Mouse (Mus musculus) embryonic facial prominence, embryonic 10.5 days (tissue): ENCODE data around the gene Zmym5. TPM values are rescaled to one million over a fixed set of nuclear protein-coding genes. Genes with fewer than 3 reads are reported as not detected.
"Not testable (repeated sequence)": the region's sequence is repeated elsewhere in the genome, so short reads cannot be mapped to it uniquely, and the experiment has no call there.

ENCODE experiments used
- DNase-seq: peaks from one replicate; pipeline ENCODE4 v3.0.0-alpha.2; 2017; ENCODE audit warnings: low spot score
- H3K27ac ChIP-seq: fragments of 300-500 bp; sonication (generic); replicated peaks from 2 replicates; pipeline ENCODE4 v1.5.1; 2016; ENCODE audit warnings: mild to moderate bottlenecking
- H3K27me3 ChIP-seq: fragments of 300-500 bp; sonication (generic); replicated peaks from 2 replicates; pipeline ENCODE4 v1.6.1; 2016; ENCODE audit warnings: low read depth, mild to moderate bottlenecking; ENCODE audit not compliant: poor library complexity, severe bottlenecking
- H3K36me3 ChIP-seq: fragments of 300-500 bp; sonication (generic); replicated peaks from 2 replicates; pipeline ENCODE4 v1.6.1; 2016; ENCODE audit warnings: mild to moderate bottlenecking, moderate library complexity
- H3K4me1 ChIP-seq: fragments of 300-500 bp; sonication (generic); 2 replicates; pipeline ENCODE4 v1.6.1; 2016
- H3K4me3 ChIP-seq: fragments of 300-500 bp; sonication (generic); 2 replicates; pipeline ENCODE4 v1.5.1; 2016; ENCODE audit warnings: mild to moderate bottlenecking, moderate library complexity
- H3K9me3 ChIP-seq: fragments of 300-500 bp; sonication (generic); 2 replicates; pipeline ENCODE4 v1.6.1; 2016; ENCODE audit warnings: mild to moderate bottlenecking
- whole genome bisulfite sequencing: fragments of 180-500 bp; shearing (Covaris S2); methylation state at CpG from one replicate; pipeline ENCODE4 v1.1.7; 2016; 5-methylcytosine and 5-hydroxymethylcytosine counted together
- polyA plus RNA-seq: library from polyadenylated mRNA; unstranded; fragments of >200 nt; fragmentation: Nextera tagmentation; extraction: Ambion mirVana; gene quantifications from 2 replicates; pipeline ENCODE4 v1.2.1, GENCODE M21; 2016

Zmym5 gene
- 22.2 and 26.5 TPM in 2 replicates for polyA plus RNA-seq

DNA sequence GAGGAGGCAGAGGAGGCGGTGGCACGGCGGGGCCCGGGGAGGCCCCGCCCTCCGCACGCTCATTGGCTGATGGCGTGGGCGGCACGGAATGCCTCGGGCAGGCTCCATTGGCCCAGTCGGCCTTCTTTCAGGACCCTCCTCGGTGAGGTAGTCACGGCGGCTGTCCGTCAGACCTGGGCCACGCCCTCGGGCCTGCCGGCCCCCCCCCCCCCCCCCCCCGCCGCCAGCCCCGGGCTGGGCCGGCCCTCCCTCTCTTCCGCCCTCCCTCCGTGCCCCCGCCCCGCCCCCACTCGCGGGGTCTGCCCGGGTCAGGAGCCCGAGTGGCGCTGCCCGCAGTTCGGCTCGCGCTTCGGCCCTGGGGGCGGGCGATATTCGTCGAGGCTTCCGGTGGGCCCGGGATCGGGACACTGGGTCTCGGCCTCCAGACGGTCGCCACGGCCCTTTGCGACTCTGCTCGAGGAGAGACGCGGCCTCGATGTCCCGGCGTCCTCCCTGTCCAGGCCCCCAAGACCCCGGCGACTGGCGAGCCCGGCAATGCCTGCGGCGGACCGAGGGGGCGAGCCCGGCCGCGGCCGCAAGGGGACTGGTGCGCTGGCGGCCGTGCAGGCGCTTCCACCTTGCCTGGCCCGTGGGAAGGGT lies at the start of gene Zmym5:
Zmym5 (minus strand) TSS at position 16 of the 639 bp plus-strand sequence.
- H3K27ac ChIP-seq, result peak within 1 kb of the TSS; percentile 95
- peak within 1 kb of the TSS; percentile 80 for H3K4me3 ChIP-seq
- DNase-seq, result peak; percentile 96
- WGBS, result 1% methylated on average over 51 of the region's 72 CpGs
- H3K36me3 ChIP-seq, result peaks cover 21% of the 10 kb centered on the region
- H3K4me1 ChIP-seq, result peaks cover 19% of the 10 kb centered on the region
- not testable (repeated sequence) for H3K9me3 ChIP-seq, H3K27me3 ChIP-seq

DNA sequence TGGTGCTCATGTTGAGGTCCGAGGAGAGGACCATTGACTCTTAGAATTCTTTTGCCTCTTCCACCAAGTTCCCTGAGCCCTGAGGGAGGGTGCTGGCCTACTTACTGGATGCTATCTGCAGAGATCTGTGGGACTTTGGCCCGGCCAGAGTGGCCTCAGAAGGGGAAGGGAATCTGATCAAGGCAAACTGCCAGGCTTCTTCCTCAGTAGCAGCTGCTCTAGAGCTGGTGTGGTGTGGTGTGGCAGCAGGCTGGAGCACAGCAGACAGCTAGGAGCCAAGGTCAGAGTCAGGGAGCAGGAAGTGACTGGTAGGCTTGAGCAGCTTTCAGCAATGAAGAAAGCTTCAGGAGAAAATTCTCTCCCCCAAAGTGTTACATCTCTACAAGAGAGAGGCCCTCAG lies 38.2 kb upstream of the Zmym5 start:
- Histone ChIP-seq H3K36me3 (no peaks in the 10 kb centered on the region), H3K27ac (no peak overlapping the region), H3K9me3 (peaks cover 18% of the 10 kb centered on the region), H3K27me3 (no peaks in the 10 kb centered on the region), H3K4me3 (no peak overlapping the region), H3K4me1 (peaks cover 1% of the 10 kb centered on the region; the same call in 1 of the 2 replicates)
- WGBS, result 76% methylated on average over 2 of the region's 2 CpGs
- DNase-seq, result no peak

DNA sequence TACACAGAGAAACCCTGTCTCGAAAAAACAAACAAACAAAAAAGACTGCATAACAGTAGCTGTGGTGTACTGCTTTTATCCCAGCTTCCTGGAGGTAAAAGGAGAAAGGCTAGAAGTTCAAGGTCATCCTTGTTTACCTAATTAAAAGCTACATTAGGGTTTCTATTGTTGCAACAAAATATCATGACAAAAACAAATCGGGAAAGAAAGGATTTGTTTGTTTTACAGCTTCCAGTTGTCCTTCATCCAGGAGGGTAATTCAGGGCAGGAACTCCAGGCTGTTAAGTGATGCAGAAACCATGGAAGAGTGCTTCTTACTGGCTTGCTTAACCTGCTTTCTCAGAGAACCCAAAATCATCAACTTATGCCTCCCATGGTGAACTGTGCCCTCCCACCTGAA lies 36.8 kb upstream of the Zmym5 start:
- Histone ChIP-seq H3K27me3 (no peaks in the 10 kb centered on the region), H3K4me1 (peaks cover 9% of the 10 kb centered on the region), H3K27ac (no peak overlapping the region), H3K4me3 (no peak overlapping the region), H3K9me3 (peaks cover 5% of the 10 kb centered on the region), H3K36me3 (no peaks in the 10 kb centered on the region)
- 73% methylated on average over 2 of the region's 2 CpGs for WGBS
- no peak for DNase-seq

DNA sequence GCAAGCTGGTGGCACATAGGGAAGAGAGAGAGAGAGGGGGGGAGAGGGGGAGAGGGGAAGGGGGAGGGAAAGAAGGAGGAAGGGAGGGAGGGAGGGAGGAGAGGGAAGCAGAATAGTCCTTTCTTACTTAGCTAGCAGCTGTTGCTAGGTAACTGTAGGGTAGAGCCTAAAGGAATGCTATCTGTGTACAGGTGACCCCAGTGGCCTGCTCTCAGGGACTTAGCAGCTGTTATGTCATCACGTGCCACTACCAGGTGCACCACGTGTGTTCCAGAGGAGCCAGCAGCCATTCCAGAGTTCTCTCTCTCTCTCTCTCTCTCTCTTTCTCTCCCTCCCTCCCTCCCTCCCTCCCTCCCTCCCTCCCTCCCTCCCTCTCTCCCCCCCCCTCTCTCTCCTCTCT lies 33.0 kb upstream of the Zmym5 start:
- no peak overlapping the region for H3K27ac ChIP-seq
- H3K27me3 ChIP-seq, result no peaks in the 10 kb centered on the region
- peak; percentile 8 for DNase-seq
- H3K9me3 ChIP-seq, result no peaks in the 10 kb centered on the region
- 31% methylated on average over 2 of the region's 2 CpGs for WGBS
- no peaks in the 10 kb centered on the region for H3K36me3 ChIP-seq
- H3K4me3 ChIP-seq, result no peak overlapping the region
- peaks cover 9% of the 10 kb centered on the region for H3K4me1 ChIP-seq

DNA sequence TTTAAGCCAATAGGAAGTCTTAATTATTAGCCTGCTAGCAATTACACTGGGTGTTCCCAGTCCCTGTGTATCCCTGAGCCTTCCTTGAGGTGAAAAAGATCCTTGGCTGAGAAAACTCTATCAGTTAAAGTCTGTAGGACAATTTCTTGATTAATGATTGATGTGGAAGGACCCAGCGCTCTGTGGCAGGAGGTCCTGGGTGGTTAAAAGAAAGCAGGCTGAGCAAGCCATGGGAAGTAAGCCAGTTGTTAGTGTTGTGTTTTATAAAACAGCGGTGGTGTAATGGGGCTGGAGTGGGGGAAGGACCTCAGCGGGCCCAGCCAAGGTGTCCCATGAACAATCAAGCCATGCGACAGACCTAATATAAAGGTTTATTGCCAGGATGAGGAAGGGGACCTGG lies 32.5 kb upstream of the Zmym5 start:
- 66% methylated on average over 4 of the region's 4 CpGs for WGBS
- no peaks in the 10 kb centered on the region for H3K27me3 ChIP-seq
- H3K27ac ChIP-seq, result no peak overlapping the region
- no peak for DNase-seq
- H3K4me3 ChIP-seq, result no peak overlapping the region
- H3K4me1 ChIP-seq, result peaks cover 9% of the 10 kb centered on the region
- no peaks in the 10 kb centered on the region for H3K9me3 ChIP-seq
- no peaks in the 10 kb centered on the region for H3K36me3 ChIP-seq

DNA sequence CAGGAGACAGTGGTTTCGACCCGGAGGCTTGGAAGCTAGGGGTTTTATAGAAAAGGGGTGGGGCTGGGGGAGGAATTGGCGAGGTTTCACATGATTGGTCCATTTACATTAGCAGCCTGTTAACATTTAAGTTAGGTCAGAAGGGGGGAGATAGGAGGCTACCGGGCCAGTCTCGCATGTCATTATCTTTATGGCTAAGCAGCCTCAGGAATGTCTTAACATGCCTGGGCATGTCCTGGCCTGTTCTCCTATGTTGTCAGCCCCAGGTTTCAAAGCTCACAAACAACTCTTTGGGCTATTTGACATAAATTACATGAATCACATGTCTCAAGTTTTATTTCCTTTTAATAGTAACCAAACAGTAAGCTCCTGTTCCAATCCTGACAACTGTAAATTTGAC lies 23.1 kb upstream of the Zmym5 start:
- not testable (repeated sequence) for H3K36me3 ChIP-seq, H3K4me3 ChIP-seq, H3K27ac ChIP-seq, H3K4me1 ChIP-seq, H3K27me3 ChIP-seq, H3K9me3 ChIP-seq, DNase-seq
- 85% methylated on average over 5 of the region's 5 CpGs for WGBS

DNA sequence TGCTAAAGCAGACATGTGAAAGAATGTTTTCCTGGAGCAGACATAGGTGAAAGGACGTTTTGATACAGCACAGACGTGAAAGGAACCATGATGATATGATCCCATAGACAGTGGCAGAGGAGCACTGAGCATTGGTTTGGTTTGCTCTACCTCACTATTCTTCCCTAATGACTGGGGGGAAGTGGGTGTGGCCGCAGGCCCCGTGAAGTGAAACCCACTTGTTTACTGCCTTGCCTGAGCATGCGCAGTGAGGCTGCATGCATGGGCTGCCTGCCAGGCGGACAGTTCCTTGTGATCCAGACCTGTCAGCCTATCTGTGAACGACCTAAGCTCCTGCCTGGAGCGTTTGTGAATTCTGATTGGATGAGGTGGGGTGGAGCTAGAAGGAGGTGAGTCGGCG lies 21.7 kb upstream of the Zmym5 start:
- WGBS, result 76% methylated on average over 10 of the region's 10 CpGs

DNA sequence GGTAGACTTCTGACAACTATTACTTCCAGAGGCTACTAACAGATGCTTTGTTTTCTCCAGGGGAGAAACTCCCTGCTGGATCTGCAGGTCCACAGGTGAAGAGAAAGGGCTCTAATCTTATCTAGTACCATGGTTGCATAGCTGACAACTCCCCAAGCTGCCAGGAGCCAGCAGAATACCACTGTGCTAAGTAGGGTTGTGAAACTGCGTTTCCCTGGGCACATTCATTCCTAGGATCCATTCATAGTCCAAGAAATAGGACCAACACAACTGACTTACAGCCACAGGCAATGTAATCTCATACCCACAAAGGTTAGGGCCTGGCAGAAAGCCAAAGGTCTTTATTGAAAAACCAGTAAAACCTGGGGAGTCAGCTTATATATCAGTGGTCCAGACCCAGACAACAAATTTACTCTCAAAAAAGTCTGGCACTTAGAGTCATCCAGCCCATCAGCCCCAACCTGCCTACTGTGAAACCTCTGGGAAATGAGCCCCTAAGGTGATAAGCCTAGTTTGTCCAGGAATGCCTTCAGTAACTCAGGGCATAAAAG lies 21.1 kb upstream of the Zmym5 start:
- H3K9me3 ChIP-seq, result 0 out of 2 replicates have a peak, but pooled peaks cover 3% of the 10 kb centered on the region
- no peak for DNase-seq
- no peak overlapping the region for H3K27ac ChIP-seq
- no peak overlapping the region for H3K4me3 ChIP-seq
- no peaks in the 10 kb centered on the region for H3K36me3 ChIP-seq
- H3K4me1 ChIP-seq, result no peaks in the 10 kb centered on the region
- 72% methylated on average over 1 of the region's 1 CpGs for WGBS
- no peaks in the 10 kb centered on the region for H3K27me3 ChIP-seq

More for the DNA sequence above, 21.7 kb upstream of the Zmym5 start:
- H3K27me3 ChIP-seq, H3K36me3 ChIP-seq, H3K4me3 ChIP-seq, H3K4me1 ChIP-seq, DNase-seq, H3K27ac ChIP-seq, H3K9me3 ChIP-seq: not testable (repeated sequence)

DNA sequence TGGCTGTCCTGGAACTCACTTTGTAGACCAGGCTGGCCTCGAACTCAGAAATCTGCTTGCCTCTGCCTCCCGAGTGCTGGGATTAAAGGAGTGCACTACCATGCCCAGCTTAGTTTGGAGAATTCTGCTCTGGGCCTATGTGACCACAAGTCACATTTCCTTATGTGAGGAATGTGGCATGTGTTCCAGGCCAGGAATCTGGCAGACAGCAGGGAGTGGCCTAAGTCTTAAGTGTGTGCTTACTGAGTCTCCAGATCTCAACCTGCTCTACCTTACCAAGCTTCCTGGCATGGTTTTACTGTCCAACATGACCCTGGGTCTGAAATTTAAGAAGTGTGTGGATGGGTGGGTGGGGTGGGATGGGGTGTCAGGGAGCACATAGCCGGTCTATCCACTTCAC lies 20.6 kb upstream of the Zmym5 start:
- Histone ChIP-seq H3K27me3 (no peaks in the 10 kb centered on the region), H3K27ac (no peak overlapping the region), H3K9me3 (0 out of 2 replicates have a peak, but pooled peaks cover 3% of the 10 kb centered on the region), H3K36me3 (no peaks in the 10 kb centered on the region), H3K4me1 (no peaks in the 10 kb centered on the region), H3K4me3 (no peak overlapping the region)
- WGBS, result 87% methylated on average over 3 of the region's 3 CpGs
- DNase-seq, result no peak

DNA sequence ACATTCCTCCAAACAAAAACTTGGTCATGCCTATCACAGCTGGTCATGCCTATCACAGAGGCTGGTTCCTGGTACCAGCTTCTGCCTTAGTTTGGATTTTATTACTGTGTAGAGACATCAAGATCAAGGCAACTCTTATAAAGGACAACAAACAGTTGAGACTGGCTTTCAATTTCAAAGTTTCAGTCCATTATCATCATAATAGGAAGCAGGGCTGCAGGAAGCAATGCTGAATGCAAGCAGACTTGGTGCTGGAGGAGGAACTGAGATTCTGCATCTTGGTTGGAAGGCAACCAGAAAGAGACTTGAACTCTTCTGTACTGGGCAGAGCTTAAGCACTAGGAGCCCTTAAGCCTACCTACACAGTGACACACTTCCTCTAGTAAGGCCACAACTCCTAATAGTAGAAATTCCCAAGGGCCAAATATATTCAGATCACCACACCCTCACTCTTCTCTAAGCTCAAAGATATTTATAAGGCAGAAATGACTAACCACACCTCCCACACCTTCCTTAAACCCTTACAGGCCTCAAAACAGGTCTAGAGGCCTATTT lies 19.1 kb upstream of the Zmym5 start:
- no peaks in the 10 kb centered on the region for H3K27me3 ChIP-seq

DNA sequence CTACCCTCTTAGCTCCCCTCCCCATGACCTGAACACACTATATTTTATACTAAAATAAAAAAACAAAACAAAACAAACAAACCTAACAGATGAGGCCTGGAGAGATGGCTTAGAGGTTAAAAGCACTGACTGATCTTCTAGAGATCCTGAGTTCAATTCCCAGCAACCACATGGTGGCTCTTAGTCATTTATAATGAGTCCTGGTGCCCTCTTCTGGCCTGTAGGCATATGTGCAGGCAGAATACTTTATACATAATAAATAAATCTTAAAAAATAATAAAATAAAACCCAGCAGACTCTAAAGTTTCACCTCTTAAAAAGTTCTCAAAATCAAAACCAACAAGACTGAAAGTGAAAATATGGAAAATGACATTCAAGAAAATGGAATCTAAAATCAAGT lies 13.0 kb upstream of the Zmym5 start:
- Histone ChIP-seq H3K27me3 (no peaks in the 10 kb centered on the region), H3K27ac (no peak overlapping the region), H3K36me3 (no peaks in the 10 kb centered on the region), H3K4me3 (no peak overlapping the region), H3K9me3 (no peaks in the 10 kb centered on the region), H3K4me1 (no peaks in the 10 kb centered on the region)
- DNase-seq, result no peak

More for the DNA sequence above, 19.1 kb upstream of the Zmym5 start:
- Histone ChIP-seq H3K9me3 (0 out of 2 replicates have a peak, but pooled peaks cover 3% of the 10 kb centered on the region), H3K4me1 (no peaks in the 10 kb centered on the region), H3K36me3 (no peaks in the 10 kb centered on the region), H3K4me3 (no peak overlapping the region), H3K27ac (no peak overlapping the region)
- DNase-seq, result no peak

DNA sequence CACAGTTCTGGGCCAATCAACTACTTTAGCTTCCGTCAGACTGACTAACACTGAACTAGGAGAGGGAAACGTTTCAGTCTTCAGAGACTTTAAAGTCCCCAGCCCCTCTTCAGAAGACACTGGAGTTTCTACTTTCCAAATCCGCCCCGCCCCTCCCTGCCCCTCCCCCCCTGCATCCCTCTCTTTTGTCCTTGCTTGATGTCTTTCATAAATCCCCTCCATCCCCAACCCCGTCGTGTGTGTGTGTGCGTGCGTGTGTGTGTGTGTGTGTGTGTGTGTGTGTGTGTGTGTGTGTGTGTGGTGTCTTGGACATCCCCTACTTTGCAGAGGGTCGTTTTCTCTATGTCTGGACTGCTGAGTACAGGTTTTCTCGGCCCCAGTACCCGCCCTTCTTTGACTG lies 6.1 kb upstream of the Zmym5 start:
- peak overlapping the region; percentile 41 for H3K4me3 ChIP-seq
- H3K36me3 ChIP-seq, result no peaks in the 10 kb centered on the region
- peak; percentile 50 for DNase-seq
- H3K4me1 ChIP-seq, result peaks cover 16% of the 10 kb centered on the region
- peak overlapping the region; percentile 59; the same call in 1 of the 2 replicates for H3K27ac ChIP-seq
- no peaks in the 10 kb centered on the region; the same call in 1 of the 2 replicates for H3K27me3 ChIP-seq
- H3K9me3 ChIP-seq, result no peaks in the 10 kb centered on the region
- 10% methylated on average over 11 of the region's 11 CpGs for WGBS

DNA sequence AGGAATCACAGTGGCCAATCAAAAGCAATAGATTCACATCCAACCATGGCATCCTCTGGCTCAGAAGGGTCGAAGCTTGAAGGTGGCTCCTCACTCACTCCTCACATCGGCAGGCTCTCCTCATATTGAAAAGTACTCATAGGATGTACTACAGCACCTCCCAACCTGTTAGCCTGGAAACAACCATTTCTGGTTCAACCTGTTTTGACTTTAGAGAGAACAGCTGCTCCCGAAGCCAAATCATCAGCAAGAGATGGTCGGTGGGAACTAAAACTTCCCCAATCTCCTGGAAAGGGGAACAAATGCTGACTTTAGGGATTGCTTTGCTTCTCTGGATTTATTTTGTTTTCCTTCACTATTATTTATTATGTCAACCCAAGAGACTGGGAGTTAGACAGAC lies 5.6 kb upstream of the Zmym5 start:
- Histone ChIP-seq H3K27me3 (no peaks in the 10 kb centered on the region; the same call in 1 of the 2 replicates), H3K9me3 (no peaks in the 10 kb centered on the region), H3K36me3 (no peaks in the 10 kb centered on the region), H3K27ac (no peak overlapping the region), H3K4me1 (peaks cover 18% of the 10 kb centered on the region), H3K4me3 (no peak overlapping the region)
- no peak for DNase-seq
- 68% methylated on average over 4 of the region's 4 CpGs for WGBS
